Mouse (Mus musculus): ENCODE measurements at regions not wholly inside any gene's neighbourhood (a gene's known extent, or its start where the extent isn't known, plus 50 kb on each side); places are given as distances from the start of the nearest gene placed in this dataset.

GRCm38 (mm10) chr3:133753041-133753440, 208.1 kb upstream of the Tet2 start:
- Histone ChIP-seq H3K27ac (ENCODE audit: low read length) (0 out of 2 replicates have a peak overlapping the region, but pooled peaks have one; percentile 26), H3K9me3 (ENCODE audit: low read length) (no peaks in the 10 kb centered on the region), H3K9ac (replicated peaks; ENCODE audit: low read depth) (no peak overlapping the region), H3K4me1 (ENCODE audit: insufficient read depth, low read depth, low read length) (peaks cover 20% of the 10 kb centered on the region; the same call in 1 of the 2 replicates), H3K4me2 (replicated peaks; ENCODE audit: low read depth, low read length) (no peak overlapping the region), H3K36me3 (ENCODE audit: insufficient read depth, low read length) (no peaks in the 10 kb centered on the region), H3K4me3 (ENCODE audit: low read depth, low read length) (no peak overlapping the region), H3K27me3 (replicated peaks; ENCODE audit: insufficient read depth, low read length) (no peaks in the 10 kb centered on the region)
- WGBS = 52% methylated on average over 3 of the region's 3 CpGs
- TF ChIP-seq EP300 (IDR thresholded peaks at IDR 0.05) = peak; percentile 70
- no peak for TF ChIP-seq CTCF (IDR thresholded peaks at IDR 0.05)
- peak; percentile 88 for DNase-seq (ENCODE audit: low spot score)
- ATAC-seq = peak; percentile 77

GRCm38 (mm10) chr3:133754006-133754910, 209.3 kb upstream of the Tet2 start:
- Histone ChIP-seq H3K27me3 (replicated peaks; ENCODE audit: insufficient read depth, low read length) (no peaks in the 10 kb centered on the region), H3K9me3 (ENCODE audit: low read length) (no peaks in the 10 kb centered on the region), H3K4me1 (ENCODE audit: insufficient read depth, low read depth, low read length) (peaks cover 20% of the 10 kb centered on the region; the same call in 1 of the 2 replicates), H3K9ac (replicated peaks; ENCODE audit: low read depth) (no peak overlapping the region; the same call in 1 of the 2 replicates), H3K27ac (ENCODE audit: low read length) (peak overlapping the region; percentile 35; the same call in 1 of the 2 replicates), H3K4me3 (ENCODE audit: low read depth, low read length) (no peak overlapping the region), H3K36me3 (ENCODE audit: insufficient read depth, low read length) (no peaks in the 10 kb centered on the region), H3K4me2 (replicated peaks; ENCODE audit: low read depth, low read length) (0 out of 2 replicates have a peak overlapping the region, but pooled peaks have one; percentile 3)
- 42% methylated on average over 14 of the region's 14 CpGs for WGBS
- DNase-seq (ENCODE audit: low spot score) (peak; percentile 34), ATAC-seq (no peak)
- TF ChIP-seq CTCF (IDR thresholded peaks at IDR 0.05) (no peak), EP300 (IDR thresholded peaks at IDR 0.05) (no peak)

GRCm38 (mm10) chr3:133754911-133755259, 209.9 kb upstream of the Tet2 start:
- Histone ChIP-seq H3K36me3 (ENCODE audit: insufficient read depth, low read length) (no peaks in the 10 kb centered on the region), H3K9ac (replicated peaks; ENCODE audit: low read depth) (no peak overlapping the region; the same call in 1 of the 2 replicates), H3K9me3 (ENCODE audit: low read length) (no peaks in the 10 kb centered on the region), H3K27me3 (replicated peaks; ENCODE audit: insufficient read depth, low read length) (no peaks in the 10 kb centered on the region), H3K4me3 (ENCODE audit: low read depth, low read length) (no peak overlapping the region), H3K4me2 (replicated peaks; ENCODE audit: low read depth, low read length) (0 out of 2 replicates have a peak overlapping the region, but pooled peaks have one; percentile 3), H3K4me1 (ENCODE audit: insufficient read depth, low read depth, low read length) (peaks cover 20% of the 10 kb centered on the region; the same call in 1 of the 2 replicates), H3K27ac (ENCODE audit: low read length) (peak overlapping the region; percentile 35; the same call in 1 of the 2 replicates)
- DNase-seq (ENCODE audit: low spot score) = no peak
- no peak for ATAC-seq
- TF ChIP-seq EP300 (IDR thresholded peaks at IDR 0.05) = no peak
- no peak for TF ChIP-seq CTCF (IDR thresholded peaks at IDR 0.05)
- 10% methylated on average over 3 of the region's 3 CpGs for WGBS

GRCm38 (mm10) chr3:133757756-133758420, 212.9 kb upstream of the Tet2 start:
- TF ChIP-seq CTCF (IDR thresholded peaks at IDR 0.05) (no peak), EP300 (IDR thresholded peaks at IDR 0.05) (peak; percentile 69; the same call in 1 of the 2 replicates)
- WGBS = 12% methylated on average over 12 of the region's 12 CpGs
- H3K36me3 ChIP-seq (ENCODE audit: insufficient read depth, low read length) = no peaks in the 10 kb centered on the region
- no peak overlapping the region for H3K9ac ChIP-seq (replicated peaks; ENCODE audit: low read depth)
- no peaks in the 10 kb centered on the region for H3K27me3 ChIP-seq (replicated peaks; ENCODE audit: insufficient read depth, low read length)
- no peaks in the 10 kb centered on the region for H3K9me3 ChIP-seq (ENCODE audit: low read length)
- peak overlapping the region; percentile 43 for H3K4me2 ChIP-seq (replicated peaks; ENCODE audit: low read depth, low read length)
- ATAC-seq (peak; percentile 85), DNase-seq (ENCODE audit: low spot score) (peak; percentile 80)
- 0 out of 2 replicates have a peak overlapping the region, but pooled peaks have one; percentile 6 for H3K4me3 ChIP-seq (ENCODE audit: low read depth, low read length)
- H3K27ac ChIP-seq (ENCODE audit: low read length) = peak overlapping the region; percentile 70
- H3K4me1 ChIP-seq (ENCODE audit: insufficient read depth, low read depth, low read length) = peaks cover 10% of the 10 kb centered on the region; the same call in 1 of the 2 replicates

- DNase-seq (ENCODE audit: low spot score) (peak; percentile 49), ATAC-seq (peak; percentile 68)
- H3K9me3 ChIP-seq (ENCODE audit: low read length) = no peaks in the 10 kb centered on the region
- H3K4me2 ChIP-seq (replicated peaks; ENCODE audit: low read depth, low read length) = peak overlapping the region; percentile 43
- H3K9ac ChIP-seq (replicated peaks; ENCODE audit: low read depth) = no peak overlapping the region
- no peaks in the 10 kb centered on the region for H3K27me3 ChIP-seq (replicated peaks; ENCODE audit: insufficient read depth, low read length)
- no peaks in the 10 kb centered on the region for H3K36me3 ChIP-seq (ENCODE audit: insufficient read depth, low read length)
- peak overlapping the region; percentile 70 for H3K27ac ChIP-seq (ENCODE audit: low read length)
- 3% methylated on average over 4 of the region's 4 CpGs for WGBS
- H3K4me3 ChIP-seq (ENCODE audit: low read depth, low read length) = 0 out of 2 replicates have a peak overlapping the region, but pooled peaks have one; percentile 6
- TF ChIP-seq CTCF (IDR thresholded peaks at IDR 0.05) (no peak), EP300 (IDR thresholded peaks at IDR 0.05) (no peak)
- H3K4me1 ChIP-seq (ENCODE audit: insufficient read depth, low read depth, low read length) = peaks cover 8% of the 10 kb centered on the region; the same call in 1 of the 2 replicates
Measured at GRCm38 (mm10) chr3:133758421-133758820, 213.5 kb upstream of the Tet2 start.

GRCm38 (mm10) chr3:133759611-133760010, 214.7 kb upstream of the Tet2 start:
- TF ChIP-seq EP300 (IDR thresholded peaks at IDR 0.05) = no peak
- TF ChIP-seq CTCF (IDR thresholded peaks at IDR 0.05) = no peak
- Histone ChIP-seq H3K9ac (replicated peaks; ENCODE audit: low read depth) (no peak overlapping the region), H3K36me3 (ENCODE audit: insufficient read depth, low read length) (no peaks in the 10 kb centered on the region), H3K9me3 (ENCODE audit: low read length) (no peaks in the 10 kb centered on the region), H3K4me2 (replicated peaks; ENCODE audit: low read depth, low read length) (no peak overlapping the region), H3K27ac (ENCODE audit: low read length) (no peak overlapping the region), H3K27me3 (replicated peaks; ENCODE audit: insufficient read depth, low read length) (no peaks in the 10 kb centered on the region), H3K4me3 (ENCODE audit: low read depth, low read length) (no peak overlapping the region), H3K4me1 (ENCODE audit: insufficient read depth, low read depth, low read length) (peaks cover 5% of the 10 kb centered on the region; the same call in 1 of the 2 replicates)
- ATAC-seq (no peak), DNase-seq (ENCODE audit: low spot score) (no peak)
- WGBS = 63% methylated on average over 2 of the region's 2 CpGs
